Mouse (Mus musculus) small intestine, adult 2 months (tissue): ENCODE results near the gene Tmod4.

Experiments used
- CTCF ChIP-seq: fragments of 200-500 bp; IDR thresholded peaks from 2 replicates; pipeline ENCODE4 v1.5.1; 2012; ENCODE audit warnings: low read depth, mild to moderate bottlenecking, control low read depth, inconsistent platforms, low read length, moderate library complexity, mixed read lengths; ENCODE audit not compliant: insufficient replicate concordance, insufficient read length; ENCODE audit errors: extremely low read depth
- POLR2A ChIP-seq: fragments of 200-500 bp; IDR thresholded peaks from 2 replicates; pipeline ENCODE4 v1.6.1; 2012; ENCODE audit warnings: low read depth, mild to moderate bottlenecking, control low read depth, inconsistent platforms, low read length, moderate library complexity

GRCm38 (mm10) chr3:95141952-95142616 is 17.8 kb downstream of the Tmod4 start, which contains the start of gene Tnfaip8l2:
- no peak for TF ChIP-seq CTCF
- TF ChIP-seq POLR2A = peak; percentile 58; the same call in 1 of the 2 replicates
